Mouse (Mus musculus) common myeloid progenitor, adult 5-6 weeks (primary cell): ENCODE data around the gene Sema3d. TPM values are rescaled to one million over a fixed set of nuclear protein-coding genes. Genes with fewer than 3 reads are reported as not detected.

Experiments
- ATAC-seq: replicated peaks from 2 replicates; pipeline ENCODE4 v1.8.0; 2016; ENCODE audit warnings: low read depth, mild to moderate bottlenecking, moderate TSS enrichment, inconsistent platforms; ENCODE audit not compliant: poor library complexity, severe bottlenecking
- total RNA-seq: library from RNA; stranded (forward); fragments of 200-1000, 187-1606 nt; gene quantifications from 2 replicates; pipeline ENCODE4 v1.2.3, GENCODE M21; 2017

Gene Sema3d
- total RNA-seq, 1 experiment from 2014 or later, result 0.32 TPM

- peak; percentile 60 for ATAC-seq
Observed at GRCm38 (mm10) chr5:12582540-12582939, 199.4 kb downstream of the Sema3d start.

- ATAC-seq, result no peak
Observed at GRCm38 (mm10) chr5:12583293-12583834, 200.2 kb downstream of the Sema3d start.

- ATAC-seq, result no peak
Observed at GRCm38 (mm10) chr5:12584886-12585285, 201.7 kb downstream of the Sema3d start.

GRCm38 (mm10) chr5:12634227-12634980, 251.2 kb downstream of the Sema3d start:
- ATAC-seq, result no peak

GRCm38 (mm10) chr5:12637763-12638468, 254.7 kb downstream of the Sema3d start:
- ATAC-seq, result no peak
